Mouse (Mus musculus) common myeloid progenitor, adult 5-6 weeks (primary cell): Measurements from ENCODE around the gene Ovca2. TPM values are rescaled to one million over a fixed set of nuclear protein-coding genes. Genes with fewer than 3 reads are reported as not detected.

Source experiments
- ATAC-seq: replicated peaks from 2 replicates; pipeline ENCODE4 v1.8.0; 2016; ENCODE audit warnings: low read depth, mild to moderate bottlenecking, moderate TSS enrichment, inconsistent platforms; ENCODE audit not compliant: poor library complexity, severe bottlenecking
- total RNA-seq: library from RNA; stranded (forward); fragments of 200-1000, 187-1606 nt; gene quantifications from 2 replicates; pipeline ENCODE4 v1.2.3, GENCODE M21; 2017

Gene Ovca2
- total RNA-seq, 1 experiment from 2014 or later: 20.9 TPM

DNA sequence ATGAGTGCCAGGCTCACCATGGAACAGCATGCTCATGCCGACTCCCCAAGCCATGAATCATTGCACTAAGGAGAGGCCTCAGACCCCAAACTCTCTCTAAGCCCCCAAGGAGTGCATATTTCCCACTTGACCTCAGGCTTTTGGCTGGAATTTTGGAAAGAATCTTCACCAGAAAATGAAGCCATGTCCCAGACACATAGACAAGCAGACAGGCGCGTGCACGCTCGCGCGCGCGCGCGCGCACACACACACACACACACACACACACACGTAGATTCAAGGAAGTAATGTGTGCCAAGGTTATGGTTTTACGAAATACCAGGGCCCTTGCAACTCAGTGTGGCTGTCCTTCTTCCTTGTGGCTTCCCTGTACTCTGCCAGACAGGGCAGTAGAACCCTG, 20.2 kb downstream of the Ovca2 start:
- ATAC-seq: peak; percentile 52

- no peak for ATAC-seq
These were observed 20.7 kb downstream of the Ovca2 start for GRCm38 (mm10) chr11:75157901-75158300.

DNA sequence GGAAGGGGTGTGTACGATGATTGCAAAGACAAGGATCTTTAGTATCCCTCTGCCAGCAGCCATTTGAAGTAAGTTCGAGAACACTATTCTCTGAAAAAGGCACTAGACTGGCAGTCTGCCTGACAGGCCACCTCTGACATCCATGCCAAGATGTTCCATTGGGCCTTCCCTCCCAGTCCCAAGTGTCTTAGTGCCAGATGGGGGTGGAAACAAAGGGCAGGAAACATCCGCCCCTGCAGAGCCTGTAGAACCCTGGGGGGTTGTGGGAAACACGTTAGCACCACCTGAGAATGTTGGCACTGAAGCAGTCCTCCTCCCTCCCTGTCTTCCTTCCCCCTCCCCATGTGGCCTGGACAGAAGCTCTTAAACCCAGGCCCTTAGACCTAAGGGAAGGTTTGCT, 21.6 kb downstream of the Ovca2 start:
- ATAC-seq: no peak

GRCm38 (mm10) chr11:75156416-75156815, 22.2 kb downstream of the Ovca2 start:
- no peak for ATAC-seq

DNA sequence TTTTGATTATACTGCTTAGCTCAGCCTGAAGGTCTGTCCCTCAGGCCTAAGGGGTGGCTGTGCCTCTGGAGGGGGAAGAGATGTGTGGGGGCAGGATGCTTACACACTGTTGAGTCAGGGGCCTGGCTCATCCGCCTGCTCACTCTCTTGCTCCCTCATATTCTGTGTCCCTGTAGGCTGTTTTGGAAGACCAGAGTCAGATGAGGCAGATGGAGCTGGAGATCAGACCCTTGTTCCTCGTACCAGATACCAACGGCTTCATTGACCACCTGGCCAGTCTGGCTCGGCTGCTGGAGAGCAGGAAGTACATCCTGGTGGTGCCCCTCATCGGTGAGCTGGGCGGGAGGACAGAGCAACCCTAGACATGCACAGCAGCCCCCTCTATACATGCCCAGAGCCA, 22.6 kb downstream of the Ovca2 start:
- ATAC-seq: no peak

DNA sequence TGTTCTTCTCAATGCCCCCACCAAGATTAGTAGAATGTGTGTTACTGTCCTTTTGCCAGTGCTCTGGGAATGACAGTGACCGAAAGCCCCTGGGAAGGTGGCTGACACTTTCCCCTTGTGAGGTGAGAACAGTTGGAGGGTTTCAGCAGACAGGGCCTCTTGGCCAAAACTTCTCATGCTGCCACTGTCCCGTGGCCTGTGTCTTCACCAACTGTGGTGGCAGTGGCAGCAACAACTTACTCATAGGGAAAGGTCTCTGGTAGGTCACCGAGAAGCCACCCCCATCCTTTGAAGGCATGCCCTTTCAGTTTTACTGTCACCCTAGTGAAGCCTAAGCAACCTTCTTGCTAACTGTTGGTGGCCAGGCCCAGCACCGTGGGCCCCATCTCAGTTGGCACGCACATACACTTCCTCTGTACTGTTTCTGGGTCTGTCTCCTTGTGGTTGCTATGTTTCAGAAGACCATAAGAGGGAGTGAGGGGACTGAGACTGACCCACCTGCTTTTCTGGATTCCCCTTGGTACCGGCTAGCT, 24.5 kb downstream of the Ovca2 start:
- ATAC-seq: peak; percentile 68

GRCm38 (mm10) chr11:75152603-75153557, 25.8 kb downstream of the Ovca2 start:
- ATAC-seq: peak; percentile 77

DNA sequence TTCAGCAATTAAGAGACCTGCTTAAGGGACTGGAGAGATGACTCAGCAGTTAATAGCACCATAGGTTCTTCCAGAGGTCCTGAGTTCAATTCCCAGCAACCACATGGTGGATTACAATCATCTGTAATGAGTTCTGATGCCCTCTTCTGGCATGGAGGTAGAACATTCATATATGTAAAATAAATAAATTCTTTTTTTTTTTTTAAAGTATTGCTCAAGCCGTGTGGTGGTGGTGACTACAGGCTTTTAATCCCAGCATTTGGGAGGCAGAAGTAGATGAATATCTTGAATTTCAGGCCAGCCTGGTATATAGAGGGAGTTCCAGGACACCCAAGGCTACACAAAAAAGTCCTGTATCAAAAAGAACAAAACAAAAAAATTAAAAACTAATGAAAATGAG, 28.3 kb downstream of the Ovca2 start:
- no peak for ATAC-seq

- no peak for ATAC-seq
These were observed 30.2 kb downstream of the Ovca2 start for GRCm38 (mm10) chr11:75148332-75149035.

DNA sequence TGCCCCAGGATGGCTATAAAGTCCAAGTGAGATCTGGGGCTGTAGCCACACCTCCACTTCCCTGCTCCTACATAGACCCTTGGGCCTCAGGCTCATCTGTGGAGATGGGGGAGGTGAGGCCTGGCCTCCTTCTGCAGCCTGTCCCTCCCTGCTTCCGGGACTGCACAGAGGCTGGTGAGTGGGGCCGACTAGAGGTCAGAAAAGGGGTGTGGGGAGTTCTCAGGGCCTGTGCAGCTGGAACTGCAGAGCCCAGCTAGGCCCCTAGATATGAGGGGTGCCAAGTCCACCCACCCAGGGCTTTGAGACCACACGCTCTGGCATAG, 30.8 kb downstream of the Ovca2 start:
- 0 out of 2 replicates have a peak, but pooled peaks have one; percentile 20 for ATAC-seq

DNA sequence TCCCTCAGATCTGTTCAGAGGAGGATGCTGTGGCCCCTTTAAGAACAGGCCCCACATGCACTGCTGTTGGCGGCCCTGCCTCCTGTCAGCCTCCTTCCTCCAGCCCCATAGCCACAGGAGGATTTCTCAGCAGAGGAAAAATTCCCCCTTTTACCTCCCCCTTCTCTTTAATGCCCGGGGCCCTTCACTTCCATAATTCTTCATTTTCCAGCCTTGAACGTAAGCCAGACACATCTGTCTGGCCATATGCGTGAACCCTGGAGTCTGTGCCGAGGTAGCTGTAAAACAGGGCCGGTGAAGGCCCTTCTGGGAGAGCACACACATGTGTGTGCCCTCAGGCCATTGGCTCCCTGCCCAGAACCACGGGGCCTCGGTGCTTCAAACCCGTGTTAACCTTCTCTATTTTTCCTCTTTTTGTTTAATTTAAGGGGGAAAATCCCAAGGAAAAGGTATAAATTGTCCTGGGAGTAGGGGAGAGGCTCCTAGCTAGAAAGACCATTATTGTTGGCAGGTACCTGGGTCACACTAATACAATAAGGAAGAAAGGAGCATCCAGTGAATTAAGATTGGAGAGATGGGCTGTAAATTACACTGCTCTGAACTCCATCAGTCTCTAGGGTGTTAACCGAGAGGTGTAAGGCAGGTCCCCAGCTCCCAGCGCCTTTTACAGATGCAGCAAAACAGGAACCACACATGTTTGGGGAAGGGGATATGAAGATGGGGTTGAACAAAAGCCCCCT, 31.4 kb downstream of the Ovca2 start:
- ATAC-seq: peak; percentile 41; the same call in 1 of the 2 replicates

- ATAC-seq: no peak
These were observed 32.8 kb downstream of the Ovca2 start for GRCm38 (mm10) chr11:75145841-75146240.

GRCm38 (mm10) chr11:75142749-75143148, 35.9 kb downstream of the Ovca2 start:
- no peak for ATAC-seq

DNA sequence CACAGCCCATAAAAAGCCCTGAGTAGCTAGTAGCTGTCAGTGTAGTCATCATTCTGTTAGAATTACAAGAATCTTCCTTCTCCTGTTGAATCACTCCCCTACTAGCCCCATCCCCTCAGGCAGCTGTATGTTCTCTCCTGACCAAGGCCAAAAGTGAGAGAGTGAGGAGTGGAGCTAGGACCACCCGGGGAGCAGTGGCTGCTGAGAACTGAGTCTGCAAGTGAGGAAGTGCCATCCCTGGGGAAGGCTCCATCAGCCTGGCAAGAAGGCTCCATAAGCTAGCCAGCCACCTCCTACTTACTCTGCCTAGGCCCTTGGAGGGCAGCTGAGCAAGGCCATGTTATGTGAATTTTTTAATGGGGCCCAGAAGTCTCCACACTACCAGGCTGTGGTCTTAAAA, 36.7 kb downstream of the Ovca2 start:
- ATAC-seq: no peak

GRCm38 (mm10) chr11:75141038-75141437, 37.6 kb downstream of the Ovca2 start:
- no peak for ATAC-seq

DNA sequence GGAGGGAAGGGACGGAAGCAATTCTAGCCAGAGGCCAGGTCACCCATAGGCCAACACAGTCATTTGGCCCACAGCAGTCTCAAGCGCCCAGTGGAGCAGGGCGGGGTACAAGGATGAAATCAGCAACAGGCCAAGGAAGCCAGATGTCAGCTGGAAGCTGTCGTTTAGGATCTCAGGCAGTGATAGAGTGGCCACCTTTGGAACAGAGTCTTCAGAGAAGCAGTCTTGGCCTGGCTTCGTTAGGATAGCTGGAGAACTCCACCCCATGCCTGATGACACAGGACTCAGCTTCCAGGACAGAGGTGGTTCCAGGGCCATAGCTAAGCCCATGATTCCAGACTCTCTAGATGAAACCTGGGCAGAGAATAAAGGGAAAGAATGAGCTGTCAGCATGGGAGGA, 38.2 kb downstream of the Ovca2 start:
- ATAC-seq: no peak

- no peak for ATAC-seq
These were observed 39.3 kb downstream of the Ovca2 start for GRCm38 (mm10) chr11:75139122-75139963.

DNA sequence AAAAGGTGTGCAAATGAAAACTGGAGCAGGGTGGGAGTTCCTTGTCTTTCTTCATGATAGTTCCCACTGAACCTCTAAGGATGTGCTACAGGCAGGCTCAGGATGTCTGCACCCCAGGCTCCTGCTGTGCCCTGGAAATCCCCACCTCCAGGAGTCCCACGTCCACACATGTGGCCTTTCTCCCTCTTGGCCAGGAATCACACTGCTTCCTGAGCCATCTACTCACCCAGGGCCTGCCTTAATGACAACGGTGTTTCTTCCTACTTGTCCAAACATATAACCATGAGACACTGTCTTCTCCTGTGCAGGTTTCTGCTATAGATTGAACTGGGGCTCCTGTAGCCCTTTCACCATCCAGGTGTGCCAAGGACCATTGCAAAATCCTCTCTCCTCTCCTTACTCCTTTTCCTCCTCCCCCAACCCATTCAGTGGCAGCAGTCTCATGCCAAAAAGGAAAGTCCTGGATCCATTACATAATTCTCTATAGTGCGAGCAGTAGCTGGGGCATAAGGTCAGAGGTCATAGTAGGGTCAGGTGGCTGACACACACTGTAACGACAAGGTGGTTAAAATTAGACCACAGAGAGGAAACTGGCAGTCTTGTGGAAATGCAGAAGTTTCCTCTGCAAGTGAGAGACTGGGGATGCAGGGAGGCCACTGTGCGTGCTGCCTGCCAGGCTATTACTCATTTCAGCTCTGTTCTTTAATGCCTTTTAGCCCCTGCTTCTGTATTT, 41.8 kb downstream of the Ovca2 start:
- ATAC-seq: peak; percentile 92

DNA sequence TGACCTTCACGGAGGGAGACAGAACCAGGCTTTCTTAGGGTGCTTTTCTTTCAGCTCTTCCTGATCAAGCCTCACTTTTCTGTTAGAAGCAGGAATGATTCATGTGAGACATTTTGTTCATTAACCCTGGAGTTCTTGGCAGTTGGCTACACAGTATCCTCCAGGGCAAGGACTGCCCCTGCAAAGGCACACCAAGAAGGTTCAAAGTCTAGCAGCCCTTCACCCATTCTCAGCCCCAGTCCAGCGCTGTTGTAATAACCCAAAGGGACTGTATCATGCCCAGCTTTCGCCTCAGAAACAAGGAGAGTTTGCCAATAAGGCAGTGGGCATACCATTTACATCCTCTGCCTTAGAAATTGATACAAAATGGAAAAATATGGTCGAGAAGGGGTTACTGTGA, 43.3 kb downstream of the Ovca2 start:
- ATAC-seq: no peak
